Mouse (Mus musculus): ENCODE results near the gene Traf3ip3.

Traf3ip3 gene

DNA sequence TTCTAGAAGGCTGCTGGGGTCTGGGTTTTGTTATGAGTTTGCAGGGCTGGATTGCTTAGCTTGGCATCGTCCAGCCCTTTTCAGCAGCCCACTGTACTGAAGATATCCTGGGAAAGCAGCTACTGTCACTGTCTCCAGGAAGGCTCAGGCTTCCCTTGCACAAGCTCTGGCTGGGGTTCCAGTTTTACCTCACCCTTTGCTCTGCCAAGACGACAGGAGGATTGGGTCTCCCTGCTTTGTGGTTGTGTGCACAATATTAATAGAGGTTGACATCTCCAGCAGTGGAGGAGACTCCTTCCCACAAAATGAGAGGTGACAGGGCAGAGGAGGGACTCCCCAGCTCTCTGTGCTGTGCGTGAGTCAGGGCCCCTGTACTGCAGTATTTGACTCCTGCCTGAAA lies 52.3 kb downstream of the Traf3ip3 start:
- ChIA-PET CTCF (interaction anchor here in 1 of 4 experiments (0.9 kb wide), 1 partner anchor 234 kb away, joined by 4 read pairs; no protein-coding TSS in a partner anchor), POLR2A (no interaction called here)

DNA sequence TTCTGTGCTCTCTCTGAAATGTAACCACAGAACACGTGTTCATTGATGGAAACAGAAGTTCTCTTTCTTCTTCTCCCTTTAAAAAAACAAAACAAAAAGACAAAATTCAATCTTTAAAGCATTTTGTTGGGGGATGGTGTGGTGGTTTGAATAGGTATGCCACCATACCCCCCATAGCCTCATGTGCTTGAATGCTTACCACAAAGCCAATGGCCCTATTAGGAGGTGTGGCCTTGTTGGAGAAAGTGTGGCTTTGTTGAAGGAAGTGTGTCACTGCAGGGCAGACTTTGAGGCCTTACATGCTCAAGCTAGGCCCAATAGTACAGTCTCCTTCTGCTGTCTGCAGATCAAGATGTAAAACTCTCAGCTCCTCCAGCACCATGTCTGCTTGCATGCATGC lies 55.1 kb downstream of the Traf3ip3 start:
- ChIA-PET CTCF (no interaction called here), POLR2A (no interaction called here)

DNA sequence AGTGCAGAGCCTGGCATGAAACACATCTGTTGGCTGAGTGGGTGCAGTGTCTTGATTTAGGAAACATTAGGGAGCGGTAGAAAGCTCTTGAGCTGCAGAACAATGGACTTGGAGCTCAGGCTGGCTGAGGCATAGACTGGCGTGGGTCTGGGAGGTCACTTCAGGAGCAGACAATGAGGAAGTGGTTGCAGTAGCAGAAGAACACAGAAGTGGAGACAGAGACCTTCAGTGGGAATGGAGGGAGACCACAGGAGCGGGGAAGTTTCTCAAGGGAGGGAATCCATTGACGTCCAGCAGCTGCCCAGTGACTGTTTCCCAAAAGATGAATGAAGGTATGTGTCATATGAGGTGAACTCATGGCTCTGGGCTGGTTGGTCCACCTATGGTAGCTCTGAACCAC lies 56.4 kb downstream of the Traf3ip3 start:
- CTCF ChIA-PET, result interaction anchor here in 3 of 4 experiments (1.0 to 1.4 kb wide), 3 partner anchors 12 to 15 kb away, joined by 3 to 4 read pairs (median 3); partner anchors contain the start of gene Diexf (in 2 of the 3)
- POLR2A ChIA-PET, result interaction anchor here in 2 of 4 experiments (0.8 to 1.5 kb wide), 6 partner anchors 8 to 399 kb away, joined by 3 to 5 read pairs (median 3); partner anchors contain the start of genes Diexf (in 1 of the 2) and Irf6 (in 1 of the 2)

GRCm38 (mm10) chr1:193144516-193144915 lies 57.0 kb downstream of the Traf3ip3 start:
- ChIA-PET POLR2A (interaction anchor here in 3 of 4 experiments (0.7 to 1.5 kb wide), 8 partner anchors 8 to 399 kb away, joined by 3 to 5 read pairs (median 3); partner anchors contain the start of genes Diexf (in 2 of the 3) and Irf6 (in 1 of the 3)), CTCF (interaction anchor here in 2 of 4 experiments (1.2 to 1.4 kb wide), 2 partner anchors 11 to 15 kb away, joined by 3 to 4 read pairs; partner anchors contain the start of gene Diexf (in 1 of the 2))

- CTCF ChIA-PET, result no interaction called here
- POLR2A ChIA-PET, result interaction anchor here in 3 of 4 experiments (0.5 to 1.7 kb wide), 3 partner anchors 12 to 952 kb away, joined by 3 to 6 read pairs (median 3); partner anchors contain the start of gene Diexf (in 2 of the 3)
Measured at GRCm38 (mm10) chr1:193142517-193143062, 58.9 kb downstream of the Traf3ip3 start.

DNA sequence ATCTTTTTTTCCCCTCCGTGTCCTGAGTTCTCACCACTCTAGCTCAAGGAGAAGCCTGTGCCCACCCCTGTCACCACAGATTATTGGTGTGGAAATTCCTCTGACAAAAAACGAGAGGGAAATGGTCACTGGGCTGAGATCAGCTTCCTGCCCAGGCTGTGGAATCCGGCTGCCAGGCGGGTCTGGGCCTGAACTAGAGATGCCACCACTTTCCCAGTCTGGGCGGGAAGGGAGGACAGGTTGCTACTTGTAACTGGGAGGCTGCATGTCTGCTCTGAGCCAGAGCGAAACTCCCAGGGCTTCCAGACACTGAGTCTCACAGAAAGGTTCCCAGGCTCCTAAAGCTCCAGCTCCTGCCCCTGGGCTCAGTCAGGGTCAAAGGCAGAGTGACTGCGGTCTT lies 60.4 kb downstream of the Traf3ip3 start:
- ChIA-PET POLR2A (interaction anchor here in 2 of 4 experiments (1.0 to 1.1 kb wide), 2 partner anchors 11 to 12 kb away, joined by 3 to 5 read pairs; partner anchors contain the start of genes Diexf (in 1 of the 2) and Irf6 (in 1 of the 2)), CTCF (interaction anchor here in 2 of 4 experiments (0.6 to 1.5 kb wide), 2 partner anchors 11 kb away, joined by 3 to 5 read pairs; partner anchors contain the start of gene Diexf (in 2 of the 2))

GRCm38 (mm10) chr1:193138669-193139068 lies 62.8 kb downstream of the Traf3ip3 start:
- ChIA-PET CTCF (interaction anchor here in 3 of 4 experiments (0.7 to 1.4 kb wide), 2 partner anchors 9 to 15 kb away, joined by 3 to 6 read pairs (median 4); partner anchors contain the start of gene Diexf (in 3 of the 3)), POLR2A (interaction anchor here in 2 of 4 experiments (0.7 to 1.0 kb wide), 2 partner anchors 9 to 396 kb away, joined by 3 to 6 read pairs; partner anchors contain the start of gene Diexf (in 1 of the 2))

DNA sequence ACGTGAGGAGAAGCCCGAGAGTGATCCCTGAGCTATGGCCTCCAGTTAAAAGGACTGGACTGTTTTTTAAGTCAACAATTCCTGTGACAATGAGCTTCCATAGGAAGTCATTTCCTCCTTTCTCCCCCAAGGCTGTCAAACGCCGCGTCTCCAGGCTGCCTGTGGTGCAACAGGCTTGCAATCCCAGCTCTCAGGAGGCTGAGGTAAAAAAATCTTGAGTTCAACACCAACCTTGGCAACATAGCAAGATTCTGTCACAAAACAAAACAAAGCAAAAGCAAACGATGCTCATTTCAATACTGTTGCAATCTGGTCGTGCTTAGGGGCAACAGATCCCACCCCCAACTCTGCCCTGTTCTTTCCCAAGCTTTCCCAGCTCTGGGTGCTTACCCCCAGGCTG lies 63.4 kb downstream of the Traf3ip3 start:
- ChIA-PET POLR2A (interaction anchor here in 3 of 4 experiments (0.6 to 1.1 kb wide), 3 partner anchors 8 to 351 kb away, joined by 3 to 6 read pairs (median 6); partner anchors contain the start of gene Diexf (in 1 of the 3)), CTCF (interaction anchor here in 3 of 4 experiments (0.7 to 1.4 kb wide), 3 partner anchors 8 to 642 kb away, joined by 3 to 6 read pairs (median 4); partner anchors contain the start of gene Diexf (in 3 of the 3))

DNA sequence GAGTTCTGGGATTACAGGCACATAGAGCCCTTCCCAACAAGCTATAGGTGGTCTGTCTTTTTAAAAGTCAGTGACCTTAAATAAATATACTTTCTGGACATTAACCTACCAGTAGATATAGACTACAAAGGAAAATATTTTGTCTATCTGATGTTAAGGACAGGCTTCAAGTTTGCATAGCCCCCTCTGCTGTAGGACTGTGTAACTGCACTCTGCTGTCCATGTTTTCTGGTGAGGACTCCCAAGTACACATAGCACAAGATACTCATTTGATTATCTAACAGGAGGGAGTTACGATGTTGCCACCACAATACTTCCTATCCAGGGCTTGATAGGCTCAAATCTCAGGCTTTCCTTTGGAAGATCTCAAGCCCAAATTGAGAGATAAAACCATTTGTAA lies 67.8 kb downstream of the Traf3ip3 start:
- ChIA-PET CTCF (interaction anchor here in 2 of 4 experiments (0.6 to 0.8 kb wide), 2 partner anchors 11 to 26 kb away, joined by 3 read pairs; no protein-coding TSS in a partner anchor), POLR2A (no interaction called here)

DNA sequence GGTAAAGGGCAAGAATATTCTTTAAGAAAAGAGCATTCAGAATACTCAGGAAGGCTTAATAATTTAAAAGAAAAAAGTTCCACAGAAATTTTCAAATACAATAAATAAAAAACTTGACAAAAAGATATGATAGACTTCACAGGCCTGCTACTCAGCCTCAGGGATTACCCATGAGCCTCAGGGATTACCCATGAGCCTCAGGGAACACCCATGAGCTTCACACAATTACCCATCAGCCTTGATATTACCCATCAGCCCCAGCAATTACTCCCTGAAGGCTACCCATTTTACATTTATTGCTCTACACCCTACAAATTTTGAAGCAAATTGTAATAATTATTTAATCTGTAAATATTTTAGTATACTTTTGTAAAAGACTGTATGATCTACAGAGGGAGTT lies 69.1 kb downstream of the Traf3ip3 start:
- ChIA-PET CTCF (no interaction called here), POLR2A (no interaction called here)

- POLR2A ChIA-PET, result interaction anchor here in 2 of 4 experiments (0.8 to 2.8 kb wide), 4 partner anchors 13 to 96 kb away, joined by 3 to 29 read pairs (median 7); partner anchors contain the start of gene Syt14 (in 1 of the 2)
- CTCF ChIA-PET, result interaction anchor here in 1 of 4 experiments (0.6 kb wide), 1 partner anchor 570 kb away, joined by 3 read pairs; no protein-coding TSS in a partner anchor
Measured at GRCm38 (mm10) chr1:193131311-193131948, 70.1 kb downstream of the Traf3ip3 start.

- CTCF ChIA-PET, result interaction anchor here (0.5 to 1.7 kb wide), 22 partner anchors 7 to 1468 kb away, joined by 3 to 13 read pairs (median 4); partner anchors contain the start of gene Irf6 (in 2 of the 4)
- POLR2A ChIA-PET, result interaction anchor here in 3 of 4 experiments (0.7 to 2.8 kb wide), 28 partner anchors 11 to 1733 kb away, joined by 3 to 29 read pairs (median 4); partner anchors contain the start of gene Syt14 (in 1 of the 3)
Measured at GRCm38 (mm10) chr1:193130839-193131238, 70.7 kb downstream of the Traf3ip3 start.

GRCm38 (mm10) chr1:193130456-193130825 lies 71.1 kb downstream of the Traf3ip3 start:
- CTCF ChIA-PET, result interaction anchor here (0.5 to 1.7 kb wide), 34 partner anchors 8 to 1469 kb away, joined by 3 to 13 read pairs (median 4); partner anchors contain the start of genes Irf6 (in 2 of the 4) and Syt14 (in 1 of the 4)

DNA sequence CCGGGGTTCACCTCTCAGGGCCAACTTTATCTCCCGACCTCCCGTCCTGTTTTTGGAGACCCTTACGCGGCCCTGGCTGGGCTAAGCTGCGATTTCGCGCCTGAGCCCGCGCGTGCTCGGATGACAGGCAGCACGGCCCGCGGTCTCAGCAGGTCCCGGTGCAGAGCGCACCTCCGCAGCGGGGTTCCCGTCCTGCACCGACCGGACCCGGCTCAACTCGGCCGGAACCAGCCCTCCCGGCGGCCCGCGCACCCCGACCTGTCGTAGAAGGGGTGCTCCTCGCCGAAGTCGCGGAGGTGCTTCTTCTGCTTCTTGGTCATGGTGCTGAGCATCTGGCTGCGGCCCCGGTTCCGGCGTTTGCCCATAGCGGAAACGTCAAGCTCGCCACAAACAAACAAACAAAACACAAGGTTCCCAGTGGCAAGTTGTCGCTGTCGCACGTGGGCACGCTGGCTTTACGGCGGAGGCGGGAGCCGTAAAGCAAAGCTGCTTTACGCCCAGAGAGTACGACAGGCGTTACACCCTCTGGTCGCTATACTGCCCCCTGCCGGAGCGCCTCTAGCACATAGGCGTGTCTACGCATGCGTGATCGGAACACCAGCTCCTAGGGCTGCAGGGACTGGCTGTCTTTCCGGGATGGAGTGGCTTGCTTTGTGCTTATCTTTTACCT lies 71.6 kb downstream of the Traf3ip3 start, which contains the start of gene Diexf:
Diexf (minus strand) TSS at position 487 of the 670 bp plus-strand sequence.
- CTCF ChIA-PET, result interaction anchor here (0.5 to 1.7 kb wide), 43 partner anchors 8 to 1469 kb away, joined by 3 to 13 read pairs (median 4); partner anchors contain the start of genes Irf6 (in 2 of the 4) and Syt14 (in 1 of the 4)

More at GRCm38 (mm10) chr1:193130456-193130825, 71.1 kb downstream of the Traf3ip3 start:
- POLR2A ChIA-PET, result interaction anchor here (0.5 to 2.8 kb wide), 54 partner anchors 8 to 1733 kb away, joined by 3 to 29 read pairs (median 4); partner anchors contain the start of genes Hhat (in 1 of the 4), Irf6 (in 1 of the 4) and Syt14 (in 1 of the 4)

GRCm38 (mm10) chr1:193129321-193129720 lies 72.2 kb downstream of the Traf3ip3 start:
- ChIA-PET CTCF (interaction anchor here in 3 of 4 experiments (0.7 to 1.7 kb wide), 9 partner anchors 14 to 366 kb away, joined by 3 to 13 read pairs (median 4); partner anchors contain the start of gene Irf6 (in 2 of the 3)), POLR2A (interaction anchor here in 3 of 4 experiments (0.7 to 2.8 kb wide), 19 partner anchors 9 to 470 kb away, joined by 3 to 29 read pairs (median 5); partner anchors contain the start of genes Hhat (in 1 of the 3), Irf6 (in 1 of the 3) and Syt14 (in 1 of the 3))

More for the DNA sequence above, 71.6 kb downstream of the Traf3ip3 start, which contains the start of gene Diexf:
- POLR2A ChIA-PET, result interaction anchor here (0.5 to 2.8 kb wide), 54 partner anchors 8 to 1732 kb away, joined by 3 to 29 read pairs (median 4); partner anchors contain the start of genes Hhat (in 1 of the 4), Irf6 (in 1 of the 4) and Syt14 (in 1 of the 4)

- CTCF ChIA-PET, result interaction anchor here in 1 of 4 experiments (0.6 kb wide), 1 partner anchor 719 kb away, joined by 3 read pairs; no protein-coding TSS in a partner anchor
- POLR2A ChIA-PET, result interaction anchor here in 1 of 4 experiments (0.8 to 1.0 kb wide), 3 partner anchors 8 to 25 kb away, joined by 3 read pairs; no protein-coding TSS in a partner anchor
Measured at GRCm38 (mm10) chr1:193128055-193128454, 73.4 kb downstream of the Traf3ip3 start.

DNA sequence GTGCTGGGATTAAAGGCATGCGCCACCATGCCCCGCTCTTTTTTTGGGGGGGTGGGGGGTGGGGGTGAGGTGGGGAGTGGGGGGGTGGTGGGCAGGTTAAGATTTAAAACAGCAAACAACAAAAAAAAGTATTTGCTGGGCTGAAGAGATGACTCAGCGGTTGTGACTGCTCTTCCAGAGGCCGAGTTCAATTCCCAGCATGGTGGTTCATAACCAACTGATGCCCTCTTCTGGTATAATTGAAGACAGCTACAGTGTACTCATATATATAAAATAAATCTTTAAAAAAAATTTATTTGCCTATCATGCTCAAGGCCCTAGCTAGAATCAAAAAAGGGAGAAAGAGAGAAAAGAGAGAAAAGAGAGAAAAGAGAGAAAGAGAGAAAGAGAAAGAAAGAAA lies 75.7 kb downstream of the Traf3ip3 start:
- CTCF ChIA-PET, result interaction anchor here in 2 of 4 experiments (0.7 kb wide), 3 partner anchors 147 to 341 kb away, joined by 4 to 13 read pairs (median 10); no protein-coding TSS in a partner anchor
- POLR2A ChIA-PET, result interaction anchor here in 1 of 4 experiments (0.7 kb wide), 1 partner anchor 230 kb away, joined by 3 read pairs; no protein-coding TSS in a partner anchor

Data from embryonic stem cell, embryonic (primary cell).